Mouse (Mus musculus) liver, embryonic 14.5 days (tissue): ENCODE results near the gene Celf5. TPM values are rescaled to one million over a fixed set of nuclear protein-coding genes. Genes with fewer than 3 reads are reported as not detected.

Experiments used
- ATAC-seq: fragments of 200-750 bp; cut with Nextera tagmentation; 2 replicates; pipeline ENCODE4 v1.8.0; 2017; ENCODE audit warnings: moderate number of reproducible peaks, mild to moderate bottlenecking, moderate library complexity; ENCODE audit not compliant: insufficient read depth
- DNase-seq, 3 experiments: peaks; one replicate each; pipeline ENCODE4 v3.0.0-alpha.2; 2012 to 2013; ENCODE audit warnings: low read depth in 3 of 3, low spot score in 3 of 3
- H3K27ac ChIP-seq: fragments of 300-500 bp; sonication (generic); 2 replicates; pipeline ENCODE4 v1.5.1; 2014; ENCODE audit warnings: moderate library complexity, mild to moderate bottlenecking, control low read depth, inconsistent platforms
- H3K27me3 ChIP-seq: fragments of 300-500 bp; sonication (generic); 2 replicates; pipeline ENCODE4 v1.6.1; 2014; ENCODE audit warnings: mild to moderate bottlenecking, low read length, moderate library complexity; ENCODE audit not compliant: control insufficient read depth, insufficient read depth
- H3K36me3 ChIP-seq: fragments of 300-500 bp; sonication (generic); replicated peaks from 2 replicates; pipeline ENCODE4 v1.6.1; 2014; ENCODE audit warnings: low read depth; ENCODE audit not compliant: control insufficient read depth, insufficient read depth
- H3K4me1 ChIP-seq, 2 experiments: fragments of 200-500 bp in 1 of 2; fragments of 300-500 bp in 1 of 2; sonication (generic) in 1 of 2; replicated peaks; 2 replicates each; pipeline ENCODE4 v1.6.1; 2012 to 2014; ENCODE audit warnings: antibody characterized with exemption in 1 of 2, inconsistent platforms in 1 of 2, low read length in 1 of 2; ENCODE audit not compliant: control insufficient read depth in 2 of 2, insufficient read depth in 2 of 2
- H3K4me2 ChIP-seq: fragments of 300-500 bp; sonication (generic); 2 replicates; pipeline ENCODE4 v1.6.1; 2014; ENCODE audit warnings: low read depth, mild to moderate bottlenecking, control low read depth, moderate library complexity
- H3K4me3 ChIP-seq, 2 experiments: fragments of 200-500 bp in 1 of 2; fragments of 300-500 bp in 1 of 2; sonication (generic) in 1 of 2; 2 replicates each; pipeline ENCODE4 v1.5.1; 2012 to 2014; ENCODE audit warnings: low read depth in 2 of 2, low read length in 2 of 2, mild to moderate bottlenecking in 2 of 2, control low read depth in 1 of 2, inconsistent platforms in 1 of 2, moderate library complexity in 1 of 2; ENCODE audit not compliant: insufficient read depth in 1 of 2
- H3K9ac ChIP-seq: fragments of 300-500 bp; sonication (generic); replicated peaks from 2 replicates; pipeline ENCODE4 v1.6.1; 2014; ENCODE audit warnings: mild to moderate bottlenecking, control low read depth, moderate library complexity
- H3K9me3 ChIP-seq: fragments of 300-500 bp; sonication (generic); 2 replicates; pipeline ENCODE4 v1.6.1; 2016; ENCODE audit warnings: low read length, mixed read lengths; ENCODE audit not compliant: control insufficient read depth
- CTCF ChIP-seq: IDR thresholded peaks from 2 replicates; pipeline ENCODE4 v1.5.1; 2016; ENCODE audit warnings: antibody characterized with exemption, low read depth, control low read depth
- EP300 ChIP-seq: IDR thresholded peaks from 2 replicates; pipeline ENCODE4 v1.6.1; 2016; ENCODE audit warnings: antibody characterized with exemption, low read depth
- WGBS: fragments of 180-500 bp; shearing (Covaris S2); extraction: QIAGEN DNeasy Blood & Tissue Kit; methylation state at CpG from one replicate; pipeline ENCODE4 v1.1.7; 2014; ENCODE audit not compliant: insufficient replicate concordance; 5-methylcytosine and 5-hydroxymethylcytosine counted together
- polyA plus RNA-seq, 2 experiments: library from polyadenylated mRNA; depleted of rRNA in 1 of 2; stranded (reverse) in 1 of 2; unstranded in 1 of 2; fragments of >200 nt; fragmentation: Nextera tagmentation in 1 of 2; extraction: Ambion mirVana in 1 of 2; gene quantifications; 2 replicates each; pipeline versions ENCODE4 v1.2.1 to v1.2.3; 2012 to 2014

The Celf5 gene
- polyA plus RNA-seq, 2 experiments = 0.02 TPM; not detected in 1

GRCm38 (mm10) chr10:81429605-81430061 lies 52.9 kb downstream of the Celf5 start:
- peak overlapping the region; percentile 61 to 67 for H3K4me3 ChIP-seq
- H3K9me3 ChIP-seq = no peaks in the 10 kb centered on the region
- peak; percentile 73 to 78 (median 73) for DNase-seq
- ATAC-seq = peak; percentile 49
- WGBS = under 1% methylated on average over 20 of the region's 20 CpGs
- no peaks in the 10 kb centered on the region for H3K36me3 ChIP-seq
- peaks cover 4 to 8% of the 10 kb centered on the region in 2 experiments for H3K4me1 ChIP-seq
- H3K27ac ChIP-seq = peak overlapping the region; percentile 41
- no peak for TF ChIP-seq EP300
- no peak for TF ChIP-seq CTCF
- H3K9ac ChIP-seq = peak overlapping the region; percentile 64
- peak overlapping the region; percentile 94 for H3K4me2 ChIP-seq
- H3K27me3 ChIP-seq = peaks cover 53% of the 10 kb centered on the region

- TF ChIP-seq EP300 (no peak), CTCF (no peak)
- DNase-seq = no peak
- Histone ChIP-seq H3K27me3 (peaks cover 58% of the 10 kb centered on the region), H3K27ac (no peak overlapping the region), H3K4me3 (no peak overlapping the region), H3K4me2 (peak overlapping the region; percentile 94; the same call in 1 of the 2 replicates), H3K36me3 (no peaks in the 10 kb centered on the region), H3K9ac (no peak overlapping the region), H3K4me1 (peaks cover 4 to 8% of the 10 kb centered on the region in 2 experiments), H3K9me3 (no peaks in the 10 kb centered on the region)
- ATAC-seq = no peak
- WGBS = 14% methylated on average over 2 of the region's 2 CpGs
Measured at GRCm38 (mm10) chr10:81429092-81429491, 53.4 kb downstream of the Celf5 start.

DNA sequence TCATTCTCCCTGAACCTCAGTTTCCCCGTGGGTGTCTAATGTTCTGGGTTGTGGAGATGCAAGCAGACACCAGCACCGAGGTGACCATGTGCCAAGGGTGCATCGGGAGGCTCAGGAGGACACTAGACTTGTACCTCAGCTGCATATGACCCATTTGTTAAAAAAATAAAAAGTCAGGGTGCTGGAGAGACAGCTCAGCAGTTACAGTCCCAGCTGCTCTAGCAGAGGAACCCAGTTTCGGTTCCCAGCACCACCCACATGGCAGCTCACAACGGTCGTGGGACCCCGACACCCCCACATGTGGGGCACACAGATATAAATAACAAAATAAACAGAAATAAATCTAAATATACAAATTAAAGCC lies 54.0 kb downstream of the Celf5 start:
- peaks cover 59% of the 10 kb centered on the region for H3K27me3 ChIP-seq

DNA sequence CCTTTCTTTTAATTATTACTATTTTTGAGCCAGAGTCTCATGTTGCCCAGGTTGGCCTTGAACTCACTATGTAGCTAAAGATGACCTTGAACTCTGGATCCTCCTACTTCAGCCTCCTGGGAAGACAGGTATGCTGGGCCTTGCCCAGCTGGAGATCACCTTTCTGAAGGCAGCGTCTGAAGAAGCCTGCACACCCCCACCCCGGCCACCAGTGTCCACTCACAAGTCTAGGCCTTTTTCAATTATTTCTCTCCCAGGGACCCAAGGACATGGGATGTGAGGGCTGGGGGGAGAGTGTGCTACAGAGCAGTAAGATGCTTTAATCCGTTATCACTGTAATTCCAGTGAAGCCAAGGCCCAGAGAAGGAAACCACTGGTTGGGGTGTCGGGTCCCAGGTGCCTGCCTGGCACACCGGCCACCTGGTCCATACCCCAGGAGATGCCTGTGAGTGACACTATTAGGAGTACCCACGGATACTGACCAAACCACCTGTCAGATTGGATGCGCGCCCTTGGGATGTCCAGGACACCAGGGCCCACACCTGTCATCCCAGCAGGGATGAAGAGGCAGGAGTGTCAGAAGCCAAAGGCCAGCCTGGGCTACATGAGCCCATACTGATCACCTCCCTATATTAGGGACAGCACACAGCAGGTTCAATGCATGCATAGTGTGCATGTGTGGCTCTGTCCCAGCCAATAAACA lies 54.6 kb downstream of the Celf5 start:
- 74% methylated on average over 8 of the region's 8 CpGs for WGBS

More for the DNA sequence above, 54.0 kb downstream of the Celf5 start:
- Histone ChIP-seq H3K4me2 (no peak overlapping the region), H3K4me1 (peaks cover 4 to 8% of the 10 kb centered on the region in 2 experiments), H3K4me3 (no peak overlapping the region), H3K9me3 (no peaks in the 10 kb centered on the region), H3K36me3 (no peaks in the 10 kb centered on the region), H3K9ac (no peak overlapping the region), H3K27ac (no peak overlapping the region)
- 69% methylated on average over 7 of the region's 7 CpGs for whole genome bisulfite sequencing
- no peak for DNase-seq
- TF ChIP-seq EP300 = no peak
- no peak for TF ChIP-seq CTCF
- no peak for ATAC-seq

GRCm38 (mm10) chr10:81427327-81427726 lies 55.2 kb downstream of the Celf5 start:
- DNase-seq (no peak), ATAC-seq (no peak)
- Histone ChIP-seq H3K27me3 (peaks cover 59% of the 10 kb centered on the region), H3K36me3 (no peaks in the 10 kb centered on the region), H3K9ac (no peak overlapping the region), H3K27ac (no peak overlapping the region), H3K4me2 (peak overlapping the region; percentile 60; the same call in 1 of the 2 replicates), H3K4me3 (no peak overlapping the region), H3K4me1 (peaks cover 0 to 5% of the 10 kb centered on the region in 2 experiments; a peak in 2 of 4 replicates), H3K9me3 (no peaks in the 10 kb centered on the region)
- 46% methylated on average over 3 of the region's 3 CpGs for WGBS
- TF ChIP-seq EP300 (no peak), CTCF (no peak)

More for the DNA sequence above, 54.6 kb downstream of the Celf5 start:
- TF ChIP-seq EP300 (no peak), CTCF (no peak)
- Histone ChIP-seq H3K9ac (no peak overlapping the region), H3K4me3 (no peak overlapping the region), H3K27ac (no peak overlapping the region), H3K4me1 (peaks cover 0 to 5% of the 10 kb centered on the region in 2 experiments; a peak in 2 of 4 replicates), H3K27me3 (peaks cover 59% of the 10 kb centered on the region), H3K9me3 (no peaks in the 10 kb centered on the region), H3K4me2 (no peak overlapping the region), H3K36me3 (no peaks in the 10 kb centered on the region)
- no peak for ATAC-seq
- DNase-seq = no peak
